Comparison of ENCODE assay signal across 23 mouse cellular contexts in the genomic region with DNA sequence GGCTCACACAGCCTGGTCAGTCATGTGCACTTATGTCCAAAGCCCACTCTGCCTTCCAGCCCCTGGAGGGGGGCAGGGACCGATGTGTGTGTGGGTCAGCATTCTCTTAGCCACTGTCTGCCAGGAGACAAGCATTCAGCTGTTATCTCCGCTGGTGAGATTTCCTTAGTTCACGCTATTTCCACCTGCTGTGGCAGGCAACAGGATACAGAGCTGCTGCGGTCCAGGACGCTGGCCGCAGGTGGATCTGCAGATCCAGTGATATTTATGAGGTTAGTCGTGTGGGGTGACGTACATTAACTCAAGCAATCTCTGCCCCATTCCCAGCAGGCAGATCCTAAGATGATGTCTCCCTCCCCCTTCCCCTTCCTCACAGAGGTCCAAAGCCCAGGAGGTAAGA. TPM values are rescaled to one million over a fixed set of nuclear protein-coding genes. Genes with fewer than 3 reads are reported as not detected.
DNase-seq lines count a peak whose midpoint lies in the region; ATAC-seq and TF ChIP-seq lines count a peak whose summit lies in the region.
"Had no signal": no experiment of that assay in that cellular context is flagged by ENCODE, and none has a peak within 500 bp of the region (broad histone marks: within the 10 kb centered on the region; RNA-seq: fewer than 3 reads in every experiment).

No protein-coding gene starts in this region.

- peak overlapping the region; percentile 80 for H3K27ac ChIP-seq in gastrocnemius, adult 2 months

- no peak for TF ChIP-seq CTCF in gastrocnemius, adult 2 months (IDR thresholded peaks at IDR 0.05)

- intact Hi-C loops in gastrocnemius, postnatal 36 days (cut with DNase I), result no loop called here
- intact Hi-C loops in gastrocnemius, adult 2 months (cut with DNase I), result no loop called here

- ATAC-seq in monocyte, adult 5-6 weeks (replicated peaks; ENCODE audit: insufficient number of reproducible peaks, low FRiP score, low TSS enrichment, poor library complexity, severe bottlenecking), result 0 out of 2 replicates have a peak, but pooled peaks have one; percentile 9
- ATAC-seq: activated CD4-positive, CD25-positive, alpha-beta regulatory T cell, adult 4 months; CD4-positive, CD25-positive, alpha-beta regulatory T cell, adult 4 months; Patski had no signal

- H3K4me3 ChIP-seq in gastrocnemius, adult 2 months, result no peak overlapping the region

- peak; percentile 47 for DNase-seq in gastrocnemius, adult 18-20 months (ENCODE audit: low spot score)
- DNase-seq in gastrocnemius, postnatal 36 days, result no peak
- DNase-seq in gastrocnemius, adult 2 months, result peak; percentile 61
- no peak for DNase-seq in gastrocnemius, postnatal 25 days
- peak; percentile 84 for DNase-seq in skeletal muscle tissue, adult 2 months (ENCODE audit: low read depth, low spot score)
- DNase-seq in thymus, postnatal 4 days, result no peak
- no peak for DNase-seq in layer of hippocampus, postnatal 36 days
- DNase-seq: adrenal gland, adult 2 months; adrenal gland, adult 8-10 months; adrenal gland, postnatal 10 days; adrenal gland, postnatal 14 days; adrenal gland, postnatal 25 days; adrenal gland, postnatal 36 days; B cell, adult 2 months; cerebellum, adult 11 months; cerebellum, adult 11-12 months had no signal

RNA-seq across cellular contexts. Expression of gene Pvalb, which starts 5.2 kb away (rescaled TPM):
- total RNA-seq in gastrocnemius, adult 18-20 months (2021), result over 10,000 TPM; 13,440 to 14,162 TPM
- total RNA-seq in gastrocnemius, postnatal 36 days (2021), result over 10,000 TPM; 16,417 to 20,637 TPM
- total RNA-seq in gastrocnemius, adult 2 months (2021), result over 10,000 TPM in 1 of 2 experiments, 1,000 to 10,000 TPM in 1; 9,151 to 16,547 TPM
- total RNA-seq in gastrocnemius, postnatal 25 days (2021), result over 10,000 TPM; 18,412 to 20,409 TPM
- 0.49 TPM in 1 of 3 replicates, not detected in the others for total RNA-seq in monocyte, adult 5-6 weeks (2017)
- 10 to 100 TPM; 52.0 to 62.7 TPM for total RNA-seq in layer of hippocampus, postnatal 36 days (2021)
- total RNA-seq: adrenal gland, adult 2 months; adrenal gland, adult 8-10 months; adrenal gland, postnatal 14 days; adrenal gland, postnatal 25 days; adrenal gland, postnatal 36 days; ES-E14; G1E; MEL had no signal

RNA-seq across cellular contexts. Expression of gene Ncf4, which starts 33.2 kb away (rescaled TPM):
- under 1 TPM; 0.50 to 1.00 TPM for total RNA-seq in gastrocnemius, adult 18-20 months (2021)
- 1 to 10 TPM in 1 of 2 experiments, under 1 TPM in 1; 0.91 to 1.2 TPM for total RNA-seq in gastrocnemius, postnatal 36 days (2021)
- 1 to 10 TPM in 1 of 2 experiments, not detected in 1; 1.2 TPM for total RNA-seq in gastrocnemius, adult 2 months (2021)
- 1 to 10 TPM; 1.2 to 1.4 TPM for total RNA-seq in gastrocnemius, postnatal 25 days (2021)
- 206 to 223 TPM (median 216 TPM) in 3 replicates for total RNA-seq in monocyte, adult 5-6 weeks (2017)
- 1 to 10 TPM in 1 of 2 experiments, under 1 TPM in 1; 0.58 to 1.2 TPM for total RNA-seq in layer of hippocampus, postnatal 36 days (2021)

RNA-seq across cellular contexts. Expression of gene Ift27, which starts 37.5 kb away (rescaled TPM):
- total RNA-seq in gastrocnemius, adult 18-20 months (2021), result 10 to 100 TPM; 11.5 to 16.6 TPM
- 10 to 100 TPM; 18.0 to 27.2 TPM for total RNA-seq in gastrocnemius, postnatal 36 days (2021)
- total RNA-seq in gastrocnemius, adult 2 months (2021), result 10 to 100 TPM; 11.7 to 16.0 TPM
- 10 to 100 TPM; 20.2 to 22.5 TPM for total RNA-seq in gastrocnemius, postnatal 25 days (2021)
- total RNA-seq in monocyte, adult 5-6 weeks (2017), result 3.5 to 8.9 TPM (median 4.7 TPM) in 3 replicates
- total RNA-seq in layer of hippocampus, postnatal 36 days (2021), result 10 to 100 TPM; 19.9 to 20.3 TPM

Comparison
In these comparisons a context has a peak if more than half of its experiments do, and no peak if none do; other contexts are left out.
1. DNase-seq: peak in gastrocnemius, adult 18-20 months (single experiment), gastrocnemius, adult 2 months (single experiment) and skeletal muscle tissue, adult 2 months (single experiment); none in gastrocnemius, postnatal 36 days (0 of 2), gastrocnemius, postnatal 25 days (single experiment), thymus, postnatal 4 days (single experiment) and layer of hippocampus, postnatal 36 days (0 of 2).
2. RNA of gene Pvalb, which starts 5.2 kb away (total RNA-seq): 16,417 to 20,637 TPM in gastrocnemius, postnatal 36 days, 18,412 to 20,409 TPM in gastrocnemius, postnatal 25 days, 9,151 to 16,547 TPM in gastrocnemius, adult 2 months and 13,440 to 14,162 TPM in gastrocnemius, adult 18-20 months; 52.0 to 62.7 TPM in layer of hippocampus, postnatal 36 days and 0.49 TPM in monocyte, adult 5-6 weeks; every median in the first group is over 100 times any median in the second.
3. RNA of gene Ncf4, which starts 33.2 kb away (total RNA-seq): 206 to 223 TPM in monocyte, adult 5-6 weeks; 1.2 to 1.4 TPM in gastrocnemius, postnatal 25 days, 0.58 to 1.2 TPM in layer of hippocampus, postnatal 36 days, 1.2 TPM in gastrocnemius, adult 2 months, 0.91 to 1.2 TPM in gastrocnemius, postnatal 36 days and 0.50 to 1.00 TPM in gastrocnemius, adult 18-20 months; every median in the first group is over 10 times any median in the second.